ENCODE assay signal across 8 mouse cellular contexts in genomic region chr11:120219916-120220522, GRCm38 (mm10). TPM values are rescaled to one million over a fixed set of nuclear protein-coding genes. Genes with fewer than 3 reads are reported as not detected.
DNase-seq lines count a peak whose midpoint lies in the region; ATAC-seq lines count a peak whose summit lies in the region.

No protein-coding gene starts in this region.

- H3K36me3 ChIP-seq in forebrain, embryonic 12.5 days (replicated peaks) = no peaks in the 10 kb centered on the region
- no peaks in the 10 kb centered on the region for H3K36me3 ChIP-seq in forebrain, embryonic 15.5 days
- no peaks in the 10 kb centered on the region for H3K36me3 ChIP-seq in embryonic facial prominence, embryonic 14.5 days (ENCODE audit: control insufficient read depth, insufficient read depth, low read length)
- H3K36me3 ChIP-seq in midbrain, embryonic 13.5 days = no peaks in the 10 kb centered on the region

- no peaks in the 10 kb centered on the region for H3K9me3 ChIP-seq in forebrain, embryonic 12.5 days
- H3K9me3 ChIP-seq in forebrain, embryonic 15.5 days = no peaks in the 10 kb centered on the region
- H3K9me3 ChIP-seq in embryonic facial prominence, embryonic 14.5 days (ENCODE audit: control insufficient read depth, low read length) = no peaks in the 10 kb centered on the region
- no peaks in the 10 kb centered on the region for H3K9me3 ChIP-seq in midbrain, embryonic 13.5 days

- peaks cover 8% of the 10 kb centered on the region for H3K27me3 ChIP-seq in forebrain, embryonic 12.5 days
- H3K27me3 ChIP-seq in forebrain, embryonic 15.5 days = no peaks in the 10 kb centered on the region
- no peaks in the 10 kb centered on the region for H3K27me3 ChIP-seq in embryonic facial prominence, embryonic 14.5 days (replicated peaks; ENCODE audit: control insufficient read depth, insufficient read depth, low read length)
- no peaks in the 10 kb centered on the region for H3K27me3 ChIP-seq in midbrain, embryonic 13.5 days

- H3K27ac ChIP-seq in forebrain, embryonic 12.5 days = peak overlapping the region; percentile 16; the same call in 1 of the 2 replicates
- H3K27ac ChIP-seq in forebrain, embryonic 15.5 days (replicated peaks) = no peak overlapping the region
- peak overlapping the region; percentile 44 for H3K27ac ChIP-seq in embryonic facial prominence, embryonic 14.5 days (replicated peaks; ENCODE audit: low read depth, low read length)
- 0 out of 2 replicates have a peak overlapping the region, but pooled peaks have one; percentile 47 for H3K27ac ChIP-seq in midbrain, embryonic 13.5 days

- H3K4me1 ChIP-seq in forebrain, embryonic 12.5 days = peaks cover 69% of the 10 kb centered on the region
- peaks cover 37% of the 10 kb centered on the region for H3K4me1 ChIP-seq in forebrain, embryonic 15.5 days
- H3K4me1 ChIP-seq in embryonic facial prominence, embryonic 14.5 days (ENCODE audit: control insufficient read depth, insufficient read depth, low read length) = peaks cover 39% of the 10 kb centered on the region
- H3K4me1 ChIP-seq in midbrain, embryonic 13.5 days (replicated peaks) = peaks cover 66% of the 10 kb centered on the region

- H3K4me3 ChIP-seq in forebrain, embryonic 12.5 days (replicated peaks) = no peak overlapping the region
- H3K4me3 ChIP-seq in forebrain, embryonic 15.5 days = no peak overlapping the region
- no peak overlapping the region for H3K4me3 ChIP-seq in embryonic facial prominence, embryonic 14.5 days (ENCODE audit: low read depth, low read length)
- H3K4me3 ChIP-seq in midbrain, embryonic 13.5 days (replicated peaks) = no peak overlapping the region

- no peak for ATAC-seq in forebrain, embryonic 12.5 days (ENCODE audit: low FRiP score)
- ATAC-seq in forebrain, embryonic 15.5 days (replicated peaks) = no peak
- ATAC-seq in embryonic facial prominence, embryonic 14.5 days (ENCODE audit: low read depth) = no peak
- no peak for ATAC-seq in midbrain, embryonic 13.5 days
- ATAC-seq in megakaryocyte progenitor cell, adult 5-6 weeks (replicated peaks; ENCODE audit: poor library complexity) = no peak

- H3K4me2 ChIP-seq in forebrain, embryonic 12.5 days = no peak overlapping the region
- H3K4me2 ChIP-seq in forebrain, embryonic 15.5 days (replicated peaks) = no peak overlapping the region
- H3K4me2 ChIP-seq in embryonic facial prominence, embryonic 14.5 days (ENCODE audit: low read depth, low read length) = no peak overlapping the region
- H3K4me2 ChIP-seq in midbrain, embryonic 13.5 days (replicated peaks) = no peak overlapping the region

- peak; percentile 54 for DNase-seq in MN1 (ENCODE audit: low spot score)
- peak; percentile 64 for DNase-seq in embryonic facial prominence, embryonic 14.5 days (ENCODE audit: low spot score)
- DNase-seq in kidney, adult 8-10 months = peak; percentile 39 to 68
- DNase-seq in T-cell, adult 2 months (ENCODE audit: low spot score) = no peak

- WGBS in forebrain, embryonic 12.5 days = 52% methylated on average over 9 of the region's 9 CpGs
- 49% methylated on average over 9 of the region's 9 CpGs for WGBS in forebrain, embryonic 15.5 days
- WGBS in embryonic facial prominence, embryonic 14.5 days = 36% methylated on average over 9 of the region's 9 CpGs
- 46% methylated on average over 9 of the region's 9 CpGs for WGBS in midbrain, embryonic 13.5 days

- H3K9ac ChIP-seq in forebrain, embryonic 12.5 days = 0 out of 2 replicates have a peak overlapping the region, but pooled peaks have one; percentile 17
- H3K9ac ChIP-seq in forebrain, embryonic 15.5 days (replicated peaks) = no peak overlapping the region
- peak overlapping the region; percentile 12; the same call in 1 of the 2 replicates for H3K9ac ChIP-seq in embryonic facial prominence, embryonic 14.5 days (ENCODE audit: low read depth, low read length)
- peak overlapping the region; percentile 42; the same call in 1 of the 2 replicates for H3K9ac ChIP-seq in midbrain, embryonic 13.5 days (replicated peaks)

RNA-seq across cellular contexts. Expression of gene Bahcc1, which starts 12.7 kb away (rescaled TPM):
- polyA plus RNA-seq in forebrain, embryonic 12.5 days (2016; fragmentation: Nextera tagmentation; extraction: Ambion mirVana) = 23.5 and 24.0 TPM in 2 replicates
- 15.4 and 16.1 TPM in 2 replicates for polyA plus RNA-seq in forebrain, embryonic 15.5 days (2015; fragmentation: Nextera tagmentation; extraction: Ambion mirVana)
- polyA plus RNA-seq in embryonic facial prominence, embryonic 14.5 days (2014; fragmentation: Nextera tagmentation; extraction: Ambion mirVana) = 11.1 and 12.0 TPM in 2 replicates
- 17.4 and 19.5 TPM in 2 replicates for polyA plus RNA-seq in midbrain, embryonic 13.5 days (2015; fragmentation: Nextera tagmentation; extraction: Ambion mirVana)
- total RNA-seq in megakaryocyte progenitor cell, adult 5-6 weeks (2015) = 12.1 and 17.2 TPM in 2 replicates
- total RNA-seq in megakaryocyte progenitor cell, adult 5-6 weeks (2017) = 3.9 and 5.4 TPM in 2 replicates
